In the genomic region with DNA sequence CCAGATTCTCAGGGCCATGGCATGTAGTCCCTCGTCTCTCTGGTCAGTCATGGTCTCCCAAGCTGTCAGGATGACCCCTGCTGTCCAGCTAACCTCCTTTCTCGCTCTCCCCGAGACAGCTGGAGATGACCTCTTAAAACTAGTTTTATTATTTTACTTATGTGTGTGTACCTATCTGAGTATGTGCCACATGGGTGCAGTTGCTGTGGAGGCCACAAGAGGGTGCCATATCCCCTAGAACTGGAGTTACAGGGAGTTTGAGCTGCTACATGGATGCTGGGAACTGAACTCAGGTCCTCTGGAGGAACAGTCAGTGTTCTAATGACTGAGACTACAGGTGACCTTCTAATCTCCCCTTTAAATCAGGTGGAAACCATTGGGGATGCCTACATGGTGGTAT, we compare ENCODE assay signal across 16 mouse cellular contexts. TPM values are rescaled to one million over a fixed set of nuclear protein-coding genes. Genes with fewer than 3 reads are reported as not detected.
DNase-seq lines count a peak whose midpoint lies in the region; ATAC-seq and TF ChIP-seq lines count a peak whose summit lies in the region.
"Had no signal": no experiment of that assay in that cellular context is flagged by ENCODE, and none has a peak within 500 bp of the region (broad histone marks: within the 10 kb centered on the region; RNA-seq: fewer than 3 reads in every experiment).

No protein-coding gene starts in this region.

- TF ChIP-seq CTCF in heart, postnatal 0 days (IDR thresholded peaks at IDR 0.05; ENCODE audit: low read depth) = peak; percentile 17; the same call in 1 of the 2 replicates
- TF ChIP-seq CTCF in liver, postnatal 0 days (IDR thresholded peaks at IDR 0.05; ENCODE audit: low read depth) = peak; percentile 44
- TF ChIP-seq CTCF in bone marrow macrophage, adult 2 months (IDR thresholded peaks at IDR 0.05; ENCODE audit: low read depth, low read length) = 0 out of 2 replicates have a peak, but pooled peaks have one; percentile 25

- DNase-seq in heart, postnatal 0 days (ENCODE audit: low spot score) = no peak
- no peak for DNase-seq in liver, postnatal 0 days
- DNase-seq in liver, embryonic 11.5 days (ENCODE audit: low spot score) = no peak
- peak; percentile 50 for DNase-seq in ES-CJ7 (ENCODE audit: low read depth, low spot score)
- DNase-seq in hindbrain, embryonic 14.5 days (ENCODE audit: low spot score) = no peak
- DNase-seq: cerebellum, adult 11-12 months; heart, adult 11 months; heart, postnatal 10 days; kidney, adult 9 months; lung, postnatal 10 days had no signal

- no peak overlapping the region for H3K4me2 ChIP-seq in heart, postnatal 0 days (ENCODE audit: low read depth, low read length)
- no peak overlapping the region for H3K4me2 ChIP-seq in heart, embryonic 11.5 days
- H3K4me2 ChIP-seq in liver, postnatal 0 days (ENCODE audit: low read depth, low read length) = no peak overlapping the region
- H3K4me2 ChIP-seq in liver, embryonic 11.5 days = no peak overlapping the region
- no peak overlapping the region for H3K4me2 ChIP-seq in hindbrain, embryonic 14.5 days (replicated peaks)
- H3K4me2 ChIP-seq: embryonic facial prominence, embryonic 15.5 days; forebrain, embryonic 12.5 days; hindbrain, embryonic 13.5 days; midbrain, embryonic 13.5 days had no signal

- H3K36me3 ChIP-seq in heart, postnatal 0 days (replicated peaks; ENCODE audit: control insufficient read depth, insufficient read depth, low read length) = peaks cover 22% of the 10 kb centered on the region
- peaks cover 7% of the 10 kb centered on the region for H3K36me3 ChIP-seq in heart, embryonic 11.5 days (ENCODE audit: control insufficient read depth, insufficient read depth, low read length)
- H3K36me3 ChIP-seq in liver, postnatal 0 days (replicated peaks; ENCODE audit: insufficient read depth, low read length) = no peaks in the 10 kb centered on the region
- H3K36me3 ChIP-seq in liver, embryonic 11.5 days (ENCODE audit: control insufficient read depth, insufficient read depth, low read length) = peaks cover 8% of the 10 kb centered on the region; the same call in 1 of the 2 replicates
- H3K36me3 ChIP-seq in hindbrain, embryonic 14.5 days (replicated peaks; ENCODE audit: control insufficient read depth, insufficient read depth) = peaks cover 21% of the 10 kb centered on the region; the same call in 1 of the 2 replicates

- H3K9ac ChIP-seq in heart, postnatal 0 days (replicated peaks; ENCODE audit: low read depth, low read length) = no peak overlapping the region
- H3K9ac ChIP-seq in heart, embryonic 11.5 days (ENCODE audit: low read depth, low read length) = no peak overlapping the region
- H3K9ac ChIP-seq in liver, postnatal 0 days (replicated peaks) = no peak overlapping the region
- no peak overlapping the region for H3K9ac ChIP-seq in liver, embryonic 11.5 days (ENCODE audit: low read depth, low read length)
- no peak overlapping the region for H3K9ac ChIP-seq in hindbrain, embryonic 14.5 days
- H3K9ac ChIP-seq: embryonic facial prominence, embryonic 15.5 days; forebrain, embryonic 12.5 days; hindbrain, embryonic 13.5 days; midbrain, embryonic 13.5 days had no signal

- TF ChIP-seq EP300 in heart, postnatal 0 days (IDR thresholded peaks at IDR 0.05; ENCODE audit: low read depth) = no peak
- no peak for TF ChIP-seq EP300 in liver, postnatal 0 days (IDR thresholded peaks at IDR 0.05; ENCODE audit: low read depth)

- no peak for ATAC-seq in heart, postnatal 0 days (ENCODE audit: insufficient read depth, low read depth)
- ATAC-seq in heart, embryonic 11.5 days (replicated peaks; ENCODE audit: insufficient number of reproducible peaks, low FRiP score, low TSS enrichment) = no peak
- ATAC-seq in liver, postnatal 0 days = no peak
- no peak for ATAC-seq in liver, embryonic 11.5 days (replicated peaks; ENCODE audit: low FRiP score)
- no peak for ATAC-seq in hindbrain, embryonic 14.5 days (ENCODE audit: low FRiP score)
- ATAC-seq: midbrain, embryonic 13.5 days had no signal

- TF ChIP-seq POLR2A in bone marrow macrophage, adult 2 months (IDR thresholded peaks at IDR 0.05; ENCODE audit: borderline replicate concordance, low read depth, low read length) = no peak

- H3K9me3 ChIP-seq in heart, postnatal 0 days (replicated peaks; ENCODE audit: control insufficient read depth, low read length) = peaks cover 7% of the 10 kb centered on the region
- H3K9me3 ChIP-seq in heart, embryonic 11.5 days (replicated peaks; ENCODE audit: control insufficient read depth, low read length) = peaks cover 5% of the 10 kb centered on the region; the same call in 1 of the 2 replicates
- peaks cover 3% of the 10 kb centered on the region; the same call in 1 of the 2 replicates for H3K9me3 ChIP-seq in liver, postnatal 0 days (ENCODE audit: low read length)
- peaks cover 3% of the 10 kb centered on the region; the same call in 1 of the 2 replicates for H3K9me3 ChIP-seq in liver, embryonic 11.5 days (ENCODE audit: control insufficient read depth, low read length)
- peaks cover 5% of the 10 kb centered on the region; the same call in 1 of the 2 replicates for H3K9me3 ChIP-seq in hindbrain, embryonic 14.5 days (ENCODE audit: control insufficient read depth, low read length)
- H3K9me3 ChIP-seq: embryonic facial prominence, embryonic 15.5 days; hindbrain, embryonic 13.5 days had no signal

- WGBS in heart, postnatal 0 days = 90% methylated on average over 3 of the region's 3 CpGs
- 81% methylated on average over 3 of the region's 3 CpGs for WGBS in heart, embryonic 11.5 days (ENCODE audit: insufficient replicate concordance)
- 86% methylated on average over 3 of the region's 3 CpGs for WGBS in liver, postnatal 0 days (ENCODE audit: insufficient replicate concordance)
- 83% methylated on average over 3 of the region's 3 CpGs for WGBS in liver, embryonic 11.5 days
- WGBS in hindbrain, embryonic 14.5 days = 95% methylated on average over 3 of the region's 3 CpGs

- H3K27me3 ChIP-seq in heart, postnatal 0 days (ENCODE audit: control insufficient read depth, insufficient read depth, low read length) = no peaks in the 10 kb centered on the region
- no peaks in the 10 kb centered on the region; the same call in 1 of the 2 replicates for H3K27me3 ChIP-seq in heart, embryonic 11.5 days (ENCODE audit: control insufficient read depth, insufficient read depth, low read length)
- no peaks in the 10 kb centered on the region for H3K27me3 ChIP-seq in liver, postnatal 0 days (ENCODE audit: insufficient read depth, low read length)
- no peaks in the 10 kb centered on the region for H3K27me3 ChIP-seq in liver, embryonic 11.5 days (replicated peaks; ENCODE audit: control insufficient read depth, insufficient read depth, low read length)
- H3K27me3 ChIP-seq in hindbrain, embryonic 14.5 days (ENCODE audit: control insufficient read depth, insufficient read depth, low read length) = no peaks in the 10 kb centered on the region
- H3K27me3 ChIP-seq: embryonic facial prominence, embryonic 15.5 days; forebrain, embryonic 12.5 days; hindbrain, embryonic 13.5 days; midbrain, embryonic 13.5 days had no signal

- 0 out of 2 replicates have a peak, but pooled peaks cover 3% of the 10 kb centered on the region for H3K4me1 ChIP-seq in heart, postnatal 0 days (ENCODE audit: control insufficient read depth, insufficient read depth)
- no peaks in the 10 kb centered on the region for H3K4me1 ChIP-seq in heart, embryonic 11.5 days (ENCODE audit: control insufficient read depth, insufficient read depth, low read length)
- H3K4me1 ChIP-seq in liver, postnatal 0 days (ENCODE audit: insufficient read depth) = peaks cover 4% of the 10 kb centered on the region; the same call in 1 of the 2 replicates
- H3K4me1 ChIP-seq in liver, embryonic 11.5 days (replicated peaks; ENCODE audit: control insufficient read depth, insufficient read depth, low read length) = peaks cover 3% of the 10 kb centered on the region; the same call in 1 of the 2 replicates
- no peaks in the 10 kb centered on the region for H3K4me1 ChIP-seq in bone marrow macrophage, adult 2 months (ENCODE audit: control insufficient read depth, insufficient read depth, low read length)
- H3K4me1 ChIP-seq in hindbrain, embryonic 14.5 days (replicated peaks; ENCODE audit: control insufficient read depth, insufficient read depth, low read length) = 0 out of 2 replicates have a peak, but pooled peaks cover 5% of the 10 kb centered on the region

- no peak overlapping the region for H3K27ac ChIP-seq in heart, postnatal 0 days (ENCODE audit: low read depth)
- H3K27ac ChIP-seq in heart, embryonic 11.5 days (ENCODE audit: low read depth, low read length) = no peak overlapping the region
- H3K27ac ChIP-seq in liver, postnatal 0 days (ENCODE audit: low read depth) = no peak overlapping the region
- no peak overlapping the region for H3K27ac ChIP-seq in liver, embryonic 11.5 days (ENCODE audit: low read depth, low read length)
- no peak overlapping the region for H3K27ac ChIP-seq in bone marrow macrophage, adult 2 months (ENCODE audit: insufficient read depth, low read depth, low read length)
- no peak overlapping the region for H3K27ac ChIP-seq in hindbrain, embryonic 14.5 days
- H3K27ac ChIP-seq: embryonic facial prominence, embryonic 15.5 days; forebrain, embryonic 12.5 days; hindbrain, embryonic 13.5 days; midbrain, embryonic 13.5 days had no signal

- H3K4me3 ChIP-seq in heart, postnatal 0 days (ENCODE audit: low read depth, low read length) = no peak overlapping the region
- no peak overlapping the region for H3K4me3 ChIP-seq in heart, embryonic 11.5 days (ENCODE audit: low read depth, low read length)
- no peak overlapping the region for H3K4me3 ChIP-seq in liver, postnatal 0 days (ENCODE audit: low read depth, low read length)
- H3K4me3 ChIP-seq in liver, embryonic 11.5 days (ENCODE audit: low read depth, low read length) = no peak overlapping the region
- H3K4me3 ChIP-seq in bone marrow macrophage, adult 2 months (ENCODE audit: insufficient read depth, low read length) = no peak overlapping the region
- H3K4me3 ChIP-seq in hindbrain, embryonic 14.5 days (replicated peaks; ENCODE audit: low read length) = no peak overlapping the region
- H3K4me3 ChIP-seq: embryonic facial prominence, embryonic 15.5 days; forebrain, embryonic 12.5 days; hindbrain, embryonic 13.5 days; midbrain, embryonic 13.5 days had no signal

RNA-seq across cellular contexts. Expression of a gene that starts 3.6 kb away (rescaled TPM):
- total RNA-seq in heart, postnatal 0 days (2014; rRNA removed; ENCODE audit: low replicate concordance) = not detected in 2 replicates
- 0.44 and 0.62 TPM in 2 replicates for polyA plus RNA-seq in heart, postnatal 0 days (2015; fragmentation: Nextera tagmentation; extraction: Ambion mirVana)
- 0.29 and 0.38 TPM in 2 replicates for polyA plus RNA-seq in heart, embryonic 11.5 days (2014; fragmentation: Nextera tagmentation; extraction: Ambion mirVana)
- polyA plus RNA-seq in liver, postnatal 0 days (2015; fragmentation: Nextera tagmentation; extraction: Ambion mirVana) = not detected in 2 replicates
- polyA plus RNA-seq in liver, embryonic 11.5 days (2014; fragmentation: Nextera tagmentation; extraction: Ambion mirVana) = 0.30 and 1.5 TPM in 2 replicates
- not detected in 2 replicates for polyA plus RNA-seq in bone marrow macrophage, adult 2 months (2012; ENCODE audit: insufficient read depth, insufficient read length, missing spikeins)
- 5.5 and 9.3 TPM in 2 replicates for polyA plus RNA-seq in hindbrain, embryonic 14.5 days (2014; fragmentation: Nextera tagmentation; extraction: Ambion mirVana)

RNA-seq across cellular contexts. Expression of a gene that starts 6.5 kb away (rescaled TPM):
- total RNA-seq in heart, postnatal 0 days (2014; rRNA removed; ENCODE audit: low replicate concordance) = 358 and 378 TPM in 2 replicates
- 322 and 361 TPM in 2 replicates for polyA plus RNA-seq in heart, postnatal 0 days (2015; fragmentation: Nextera tagmentation; extraction: Ambion mirVana)
- 128 and 131 TPM in 2 replicates for polyA plus RNA-seq in heart, embryonic 11.5 days (2014; fragmentation: Nextera tagmentation; extraction: Ambion mirVana)
- 159 and 186 TPM in 2 replicates for polyA plus RNA-seq in liver, postnatal 0 days (2015; fragmentation: Nextera tagmentation; extraction: Ambion mirVana)
- 87.8 and 88.0 TPM in 2 replicates for polyA plus RNA-seq in liver, embryonic 11.5 days (2014; fragmentation: Nextera tagmentation; extraction: Ambion mirVana)
- polyA plus RNA-seq in bone marrow macrophage, adult 2 months (2012; ENCODE audit: insufficient read depth, insufficient read length, missing spikeins) = 32.7 and 33.1 TPM in 2 replicates
- polyA plus RNA-seq in hindbrain, embryonic 14.5 days (2014; fragmentation: Nextera tagmentation; extraction: Ambion mirVana) = 70.1 and 77.0 TPM in 2 replicates

RNA-seq across cellular contexts. Expression of a gene that starts 18.0 kb away (rescaled TPM):
- 17.7 and 23.1 TPM in 2 replicates for total RNA-seq in heart, postnatal 0 days (2014; rRNA removed; ENCODE audit: low replicate concordance)
- 6.6 and 6.9 TPM in 2 replicates for polyA plus RNA-seq in heart, postnatal 0 days (2015; fragmentation: Nextera tagmentation; extraction: Ambion mirVana)
- 7.2 and 7.8 TPM in 2 replicates for polyA plus RNA-seq in heart, embryonic 11.5 days (2014; fragmentation: Nextera tagmentation; extraction: Ambion mirVana)
- polyA plus RNA-seq in liver, postnatal 0 days (2015; fragmentation: Nextera tagmentation; extraction: Ambion mirVana) = 0.54 and 0.82 TPM in 2 replicates
- polyA plus RNA-seq in liver, embryonic 11.5 days (2014; fragmentation: Nextera tagmentation; extraction: Ambion mirVana) = 3.2 and 4.5 TPM in 2 replicates
- polyA plus RNA-seq in bone marrow macrophage, adult 2 months (2012; ENCODE audit: insufficient read depth, insufficient read length, missing spikeins) = 0.44 TPM in 1 of 2 replicates, not detected in the other
- 13.3 and 14.2 TPM in 2 replicates for polyA plus RNA-seq in hindbrain, embryonic 14.5 days (2014; fragmentation: Nextera tagmentation; extraction: Ambion mirVana)

RNA-seq across cellular contexts. Expression of a gene that starts 19.0 kb away (rescaled TPM):
- total RNA-seq in heart, postnatal 0 days (2014; rRNA removed; ENCODE audit: low replicate concordance) = 9.6 and 24.9 TPM in 2 replicates
- 4.5 and 4.9 TPM in 2 replicates for polyA plus RNA-seq in heart, postnatal 0 days (2015; fragmentation: Nextera tagmentation; extraction: Ambion mirVana)
- polyA plus RNA-seq in heart, embryonic 11.5 days (2014; fragmentation: Nextera tagmentation; extraction: Ambion mirVana) = 2.7 and 3.3 TPM in 2 replicates
- polyA plus RNA-seq in liver, postnatal 0 days (2015; fragmentation: Nextera tagmentation; extraction: Ambion mirVana) = 0.29 and 0.33 TPM in 2 replicates
- polyA plus RNA-seq in liver, embryonic 11.5 days (2014; fragmentation: Nextera tagmentation; extraction: Ambion mirVana) = 0.84 and 1.1 TPM in 2 replicates
- polyA plus RNA-seq in bone marrow macrophage, adult 2 months (2012; ENCODE audit: insufficient read depth, insufficient read length, missing spikeins) = 1.9 and 2.4 TPM in 2 replicates
- polyA plus RNA-seq in hindbrain, embryonic 14.5 days (2014; fragmentation: Nextera tagmentation; extraction: Ambion mirVana) = 8.7 and 10.5 TPM in 2 replicates

RNA-seq across cellular contexts. Expression of a gene that starts 19.2 kb away (rescaled TPM):
- total RNA-seq in heart, postnatal 0 days (2014; rRNA removed; ENCODE audit: low replicate concordance) = not detected in 2 replicates
- 3.6 and 4.0 TPM in 2 replicates for polyA plus RNA-seq in heart, postnatal 0 days (2015; fragmentation: Nextera tagmentation; extraction: Ambion mirVana)
- 3.4 and 3.9 TPM in 2 replicates for polyA plus RNA-seq in heart, embryonic 11.5 days (2014; fragmentation: Nextera tagmentation; extraction: Ambion mirVana)
- polyA plus RNA-seq in liver, postnatal 0 days (2015; fragmentation: Nextera tagmentation; extraction: Ambion mirVana) = 1.7 and 1.8 TPM in 2 replicates
- polyA plus RNA-seq in liver, embryonic 11.5 days (2014; fragmentation: Nextera tagmentation; extraction: Ambion mirVana) = 2.2 and 2.3 TPM in 2 replicates
- polyA plus RNA-seq in bone marrow macrophage, adult 2 months (2012; ENCODE audit: insufficient read depth, insufficient read length, missing spikeins) = 0.15 and 0.21 TPM in 2 replicates
- 1.9 and 2.2 TPM in 2 replicates for polyA plus RNA-seq in hindbrain, embryonic 14.5 days (2014; fragmentation: Nextera tagmentation; extraction: Ambion mirVana)
